Mouse (Mus musculus) liver, embryonic 11.5 days (tissue): Measurements from ENCODE around the gene Rae1. TPM values are rescaled to one million over a fixed set of nuclear protein-coding genes. Genes with fewer than 3 reads are reported as not detected.
A peak's percentile ranks its signal among the peaks of the same experiment; 100 is the strongest.

Experiments used
- ATAC-seq: fragments of 200-750 bp; cut with Nextera tagmentation; replicated peaks from 2 replicates; pipeline ENCODE4 v1.8.0; 2017; ENCODE audit warnings: moderate number of reproducible peaks, mild to moderate bottlenecking, moderate TSS enrichment, moderate library complexity; ENCODE audit not compliant: low FRiP score
- DNase-seq: peaks from one replicate; pipeline ENCODE4 v3.0.0-alpha.2; 2017; ENCODE audit warnings: low spot score
- H3K27ac ChIP-seq: fragments of 300-500 bp; sonication (generic); 2 replicates; pipeline ENCODE4 v1.5.1; 2014; ENCODE audit warnings: mild to moderate bottlenecking, low read depth, low read length, control low read depth
- H3K27me3 ChIP-seq: fragments of 300-500 bp; sonication (generic); replicated peaks from 2 replicates; pipeline ENCODE4 v1.6.1; 2014; ENCODE audit warnings: low read length, mixed read lengths; ENCODE audit not compliant: control insufficient read depth, insufficient read depth
- H3K36me3 ChIP-seq: fragments of 300-500 bp; sonication (generic); 2 replicates; pipeline ENCODE4 v1.6.1; 2014; ENCODE audit warnings: mild to moderate bottlenecking, low read length, moderate library complexity, mixed read lengths; ENCODE audit not compliant: control insufficient read depth, insufficient read depth
- H3K4me1 ChIP-seq: fragments of 300-500 bp; sonication (generic); replicated peaks from 2 replicates; pipeline ENCODE4 v1.6.1; 2014; ENCODE audit warnings: low read length, mixed read lengths; ENCODE audit not compliant: control insufficient read depth, insufficient read depth
- H3K4me2 ChIP-seq: fragments of 300-500 bp; sonication (generic); 2 replicates; pipeline ENCODE4 v1.6.1; 2014; ENCODE audit warnings: mild to moderate bottlenecking, control low read depth, moderate library complexity
- H3K4me3 ChIP-seq: fragments of 300-500 bp; sonication (generic); 2 replicates; pipeline ENCODE4 v1.5.1; 2014; ENCODE audit warnings: low read depth, low read length, control low read depth
- H3K9ac ChIP-seq: fragments of 300-500 bp; sonication (generic); 2 replicates; pipeline ENCODE4 v1.6.1; 2014; ENCODE audit warnings: low read depth, low read length, control low read depth
- H3K9me3 ChIP-seq: fragments of 300-500 bp; sonication (generic); 2 replicates; pipeline ENCODE4 v1.6.1; 2016; ENCODE audit warnings: low read length, inconsistent platforms, mixed read lengths; ENCODE audit not compliant: control insufficient read depth
- WGBS: fragments of 180-500 bp; shearing (Covaris S2); extraction: QIAGEN DNeasy Blood & Tissue Kit; methylation state at CpG from one replicate; pipeline ENCODE4 v1.1.7; 2014; 5-methylcytosine and 5-hydroxymethylcytosine counted together
- polyA plus RNA-seq: library from polyadenylated mRNA; unstranded; fragments of >200 nt; fragmentation: Nextera tagmentation; extraction: Ambion mirVana; gene quantifications from 2 replicates; pipeline ENCODE4 v1.2.1, GENCODE M21; 2014

Rae1 gene
- polyA plus RNA-seq, 1 experiment from 2014 or later: 172 TPM

- WGBS: 49% methylated on average over 8 of the region's 8 CpGs
- Histone ChIP-seq H3K4me2 (no peak overlapping the region), H3K9me3 (no peaks in the 10 kb centered on the region), H3K4me1 (peaks cover 29% of the 10 kb centered on the region), H3K27me3 (no peaks in the 10 kb centered on the region; the same call in 1 of the 2 replicates), H3K36me3 (no peaks in the 10 kb centered on the region), H3K9ac (no peak overlapping the region), H3K27ac (peak overlapping the region; percentile 39; the same call in 1 of the 2 replicates), H3K4me3 (no peak overlapping the region)
- DNase-seq: no peak
- ATAC-seq: no peak; the same call in 1 of the 2 replicates
Measured at GRCm38 (mm10) chr2:173050604-173051382, 50.9 kb downstream of the Rae1 start.

GRCm38 (mm10) chr2:173052881-173053280 lies 53.0 kb downstream of the Rae1 start:
- no peak overlapping the region for H3K4me2 ChIP-seq
- H3K4me1 ChIP-seq: peaks cover 30% of the 10 kb centered on the region
- H3K4me3 ChIP-seq: no peak overlapping the region
- no peak overlapping the region for H3K27ac ChIP-seq
- DNase-seq (no peak), ATAC-seq (no peak)
- no peaks in the 10 kb centered on the region for H3K36me3 ChIP-seq
- no peak overlapping the region for H3K9ac ChIP-seq
- H3K9me3 ChIP-seq: no peaks in the 10 kb centered on the region
- 87% methylated on average over 8 of the region's 8 CpGs for WGBS
- no peaks in the 10 kb centered on the region; the same call in 1 of the 2 replicates for H3K27me3 ChIP-seq

GRCm38 (mm10) chr2:173053846-173054245 lies 53.9 kb downstream of the Rae1 start:
- H3K27me3 ChIP-seq: no peaks in the 10 kb centered on the region; the same call in 1 of the 2 replicates
- H3K4me1 ChIP-seq: peaks cover 32% of the 10 kb centered on the region
- H3K9ac ChIP-seq: no peak overlapping the region
- ATAC-seq (no peak), DNase-seq (no peak)
- no peaks in the 10 kb centered on the region for H3K9me3 ChIP-seq
- H3K4me3 ChIP-seq: no peak overlapping the region
- no peak overlapping the region for H3K4me2 ChIP-seq
- 63% methylated on average over 6 of the region's 6 CpGs for WGBS
- H3K36me3 ChIP-seq: no peaks in the 10 kb centered on the region
- no peak overlapping the region for H3K27ac ChIP-seq

GRCm38 (mm10) chr2:173056303-173056881 lies 56.5 kb downstream of the Rae1 start:
- Histone ChIP-seq H3K9me3 (no peaks in the 10 kb centered on the region), H3K4me1 (peaks cover 36% of the 10 kb centered on the region), H3K9ac (no peak overlapping the region), H3K4me3 (no peak overlapping the region), H3K36me3 (no peaks in the 10 kb centered on the region), H3K27ac (no peak overlapping the region), H3K27me3 (no peaks in the 10 kb centered on the region; the same call in 1 of the 2 replicates), H3K4me2 (no peak overlapping the region)
- no peak for ATAC-seq
- no peak for DNase-seq
- 54% methylated on average over 10 of the region's 10 CpGs for WGBS

GRCm38 (mm10) chr2:173056882-173057315 lies 57.0 kb downstream of the Rae1 start:
- Histone ChIP-seq H3K4me2 (peak overlapping the region; percentile 15), H3K27me3 (no peaks in the 10 kb centered on the region; the same call in 1 of the 2 replicates), H3K27ac (no peak overlapping the region), H3K9ac (no peak overlapping the region), H3K4me1 (peaks cover 40% of the 10 kb centered on the region), H3K4me3 (no peak overlapping the region), H3K36me3 (no peaks in the 10 kb centered on the region), H3K9me3 (no peaks in the 10 kb centered on the region)
- ATAC-seq (peak; percentile 77), DNase-seq (no peak)
- 39% methylated on average over 11 of the region's 11 CpGs for WGBS

- DNase-seq (no peak), ATAC-seq (no peak)
- peaks cover 40% of the 10 kb centered on the region for H3K4me1 ChIP-seq
- no peak overlapping the region for H3K4me3 ChIP-seq
- H3K27ac ChIP-seq: no peak overlapping the region
- 41% methylated on average over 10 of the region's 10 CpGs for WGBS
- H3K4me2 ChIP-seq: no peak overlapping the region; the same call in 1 of the 2 replicates
- no peaks in the 10 kb centered on the region for H3K36me3 ChIP-seq
- H3K9me3 ChIP-seq: no peaks in the 10 kb centered on the region
- H3K9ac ChIP-seq: no peak overlapping the region
- no peaks in the 10 kb centered on the region; the same call in 1 of the 2 replicates for H3K27me3 ChIP-seq
Measured at GRCm38 (mm10) chr2:173057623-173058022, 57.7 kb downstream of the Rae1 start.

- H3K9me3 ChIP-seq: no peaks in the 10 kb centered on the region
- H3K4me1 ChIP-seq: peaks cover 40% of the 10 kb centered on the region
- no peaks in the 10 kb centered on the region for H3K36me3 ChIP-seq
- no peak overlapping the region for H3K4me3 ChIP-seq
- H3K27ac ChIP-seq: no peak overlapping the region
- H3K9ac ChIP-seq: no peak overlapping the region
- no peaks in the 10 kb centered on the region for H3K27me3 ChIP-seq
- H3K4me2 ChIP-seq: no peak overlapping the region
- 38% methylated on average over 11 of the region's 11 CpGs for WGBS
- DNase-seq: no peak
- ATAC-seq: no peak
Measured at GRCm38 (mm10) chr2:173058263-173058662, 58.3 kb downstream of the Rae1 start.

- Histone ChIP-seq H3K4me1 (peaks cover 40% of the 10 kb centered on the region), H3K4me2 (no peak overlapping the region), H3K4me3 (no peak overlapping the region), H3K27ac (no peak overlapping the region), H3K9me3 (no peaks in the 10 kb centered on the region), H3K27me3 (no peaks in the 10 kb centered on the region), H3K9ac (no peak overlapping the region), H3K36me3 (no peaks in the 10 kb centered on the region)
- WGBS: 58% methylated on average over 9 of the region's 9 CpGs
- ATAC-seq (no peak), DNase-seq (no peak)
Measured at GRCm38 (mm10) chr2:173060450-173060849, 60.5 kb downstream of the Rae1 start.
